Mouse (Mus musculus): ENCODE data around the gene Drd3.

DNA sequence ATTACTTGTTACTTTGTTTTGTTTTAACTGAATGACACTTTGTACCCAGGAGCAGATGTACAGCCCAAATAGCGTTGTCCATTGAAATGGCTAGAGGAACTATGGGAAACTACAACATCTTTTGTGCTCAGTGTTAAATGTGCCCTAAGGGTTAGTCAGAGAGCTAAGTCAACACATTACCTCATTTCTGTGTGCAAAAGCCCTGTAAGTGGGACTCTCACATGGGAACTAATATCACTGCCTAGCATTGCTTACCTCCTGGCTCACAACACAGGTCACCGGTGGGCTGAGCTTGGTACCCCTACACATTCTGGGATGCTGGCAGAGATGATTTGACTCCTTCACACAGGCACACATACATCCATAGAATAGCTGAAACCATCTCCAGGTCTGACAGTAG is 55.6 kb downstream of the Drd3 start:
- no peak for TF ChIP-seq CTCF (IDR thresholded peaks at IDR 0.05; ENCODE audit: low read depth, low read length)
- TF ChIP-seq POLR2A (IDR thresholded peaks at IDR 0.05; ENCODE audit: extremely low read depth, insufficient read depth, low read length), result no peak

All from liver, adult 2 months (tissue).